Mouse (Mus musculus): ENCODE data around the gene Anxa8. TPM values are rescaled to one million over a fixed set of nuclear protein-coding genes. Genes with fewer than 3 reads are reported as not detected.

Gene Anxa8
- polyA plus RNA-seq, 3 experiments from 2014 or later = not detected

DNA sequence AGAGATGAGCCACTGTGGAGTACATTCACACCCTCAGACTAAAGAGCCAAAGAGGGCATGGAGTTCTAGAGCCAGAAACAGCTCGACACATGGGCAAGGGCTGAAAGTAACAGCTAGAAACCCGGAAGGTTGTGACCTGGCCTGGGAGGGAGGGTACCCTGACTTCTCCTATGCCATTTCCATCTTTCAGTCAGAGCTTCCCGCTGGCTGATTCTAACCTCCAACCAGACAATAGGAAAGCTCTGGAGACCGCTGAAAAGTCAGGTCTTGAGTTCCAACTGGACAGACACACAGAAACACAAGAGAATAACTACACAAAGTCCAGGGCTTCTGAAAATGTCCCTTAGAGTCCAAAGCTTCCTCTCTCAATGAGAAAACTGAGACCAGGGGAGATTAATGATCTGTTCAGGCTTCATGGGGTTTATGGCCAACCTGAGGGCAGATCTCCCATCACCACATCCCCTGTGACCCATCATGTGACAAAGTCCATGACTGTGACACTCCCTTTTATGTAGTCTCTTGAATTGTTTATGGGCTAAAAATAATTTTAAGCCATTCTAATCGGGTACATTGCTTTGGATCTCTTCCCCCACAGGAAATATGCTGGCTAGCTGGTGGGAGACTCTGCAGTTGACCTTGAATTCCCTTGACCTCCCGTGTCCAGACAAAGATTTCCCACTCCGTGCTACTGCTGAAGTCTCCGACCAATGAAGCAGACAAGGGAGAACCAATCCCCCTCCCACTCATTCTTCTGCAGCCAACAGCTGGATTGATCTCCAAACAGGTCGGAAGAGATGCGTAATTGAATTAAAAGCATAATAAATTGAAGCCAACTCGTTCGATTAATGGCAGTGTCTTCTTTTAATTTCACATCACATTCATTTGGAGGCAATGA is 34.5 kb downstream of the Anxa8 start:
- ATAC-seq = no peak

DNA sequence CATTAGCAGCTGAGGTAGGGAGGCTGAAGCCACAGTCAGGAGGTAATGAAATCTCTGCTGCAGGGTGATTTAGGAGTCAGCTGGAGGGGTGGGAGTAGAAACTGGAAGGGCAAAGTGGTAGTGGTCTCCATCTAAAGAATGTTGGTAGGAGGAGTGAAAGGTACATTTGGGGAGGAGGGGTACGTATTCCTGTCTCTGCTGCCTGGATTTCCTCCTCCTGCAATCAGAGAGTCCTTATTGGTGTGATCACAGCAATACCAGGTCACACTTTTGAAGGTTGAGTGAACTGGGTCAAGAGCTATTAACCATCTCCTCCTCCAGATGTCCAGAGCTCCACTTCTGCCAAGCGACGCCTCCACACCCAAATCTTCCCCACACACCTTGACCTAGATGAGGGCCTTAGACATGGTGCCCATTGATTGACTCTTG is 35.2 kb downstream of the Anxa8 start:
- no peak for ATAC-seq

DNA sequence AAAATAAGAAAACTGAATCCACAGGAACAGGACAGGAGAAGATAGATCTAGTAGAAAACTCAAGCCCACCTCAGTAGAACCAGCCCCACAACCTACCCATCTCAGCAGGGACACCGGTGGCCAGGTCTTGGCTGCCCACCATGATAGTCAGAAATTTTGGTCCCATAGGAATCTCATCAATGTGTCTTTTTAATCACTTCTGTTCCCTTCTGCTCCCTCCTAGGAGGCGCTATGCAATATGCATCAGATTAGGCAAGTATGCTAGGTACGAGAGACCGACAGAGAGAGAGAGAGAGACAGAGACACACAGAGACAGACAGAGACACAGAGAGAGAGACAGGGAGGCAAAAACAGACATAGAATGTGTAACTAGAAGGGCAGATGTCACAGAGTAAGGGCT is 35.9 kb downstream of the Anxa8 start:
- ATAC-seq = no peak

DNA sequence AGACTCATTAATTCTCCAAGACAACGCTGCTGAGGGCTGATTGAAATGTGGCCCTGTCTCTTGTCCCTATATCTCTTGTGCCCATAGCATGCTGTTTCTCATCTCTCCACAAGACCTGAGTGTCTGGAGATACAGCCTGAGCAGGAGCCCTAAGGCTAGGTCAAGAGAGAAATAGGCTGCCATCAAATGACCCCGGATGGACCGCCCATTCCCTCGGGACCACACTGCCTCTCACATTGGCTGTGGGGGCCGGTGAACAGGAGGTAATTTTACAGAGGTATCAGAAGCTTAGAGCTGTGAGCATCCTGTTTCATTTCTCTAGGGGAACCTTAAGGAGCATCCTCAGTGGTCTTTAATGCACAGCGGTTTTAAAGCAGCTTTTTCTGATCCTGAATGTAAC is 45.4 kb downstream of the Anxa8 start:
- ATAC-seq = no peak

DNA sequence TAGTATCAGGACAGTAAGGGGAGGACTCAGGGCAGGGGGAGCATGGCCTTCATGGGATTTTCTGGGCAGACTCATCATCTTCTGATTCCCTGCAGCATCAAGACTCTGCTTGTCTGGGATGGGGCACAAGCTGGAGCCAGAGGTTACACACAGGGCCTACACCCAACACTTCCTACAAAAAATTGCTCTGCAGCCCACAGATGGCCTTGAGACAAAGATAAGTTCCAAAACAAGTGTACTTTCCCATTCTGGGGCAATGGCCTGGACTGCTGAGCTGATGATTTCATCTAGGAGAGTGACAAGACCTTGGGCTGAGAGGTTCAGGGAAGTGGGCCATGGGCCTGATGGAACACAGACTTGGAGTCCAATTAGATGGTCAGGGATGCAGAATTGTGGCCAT is 49.6 kb downstream of the Anxa8 start:
- ATAC-seq = no peak

DNA sequence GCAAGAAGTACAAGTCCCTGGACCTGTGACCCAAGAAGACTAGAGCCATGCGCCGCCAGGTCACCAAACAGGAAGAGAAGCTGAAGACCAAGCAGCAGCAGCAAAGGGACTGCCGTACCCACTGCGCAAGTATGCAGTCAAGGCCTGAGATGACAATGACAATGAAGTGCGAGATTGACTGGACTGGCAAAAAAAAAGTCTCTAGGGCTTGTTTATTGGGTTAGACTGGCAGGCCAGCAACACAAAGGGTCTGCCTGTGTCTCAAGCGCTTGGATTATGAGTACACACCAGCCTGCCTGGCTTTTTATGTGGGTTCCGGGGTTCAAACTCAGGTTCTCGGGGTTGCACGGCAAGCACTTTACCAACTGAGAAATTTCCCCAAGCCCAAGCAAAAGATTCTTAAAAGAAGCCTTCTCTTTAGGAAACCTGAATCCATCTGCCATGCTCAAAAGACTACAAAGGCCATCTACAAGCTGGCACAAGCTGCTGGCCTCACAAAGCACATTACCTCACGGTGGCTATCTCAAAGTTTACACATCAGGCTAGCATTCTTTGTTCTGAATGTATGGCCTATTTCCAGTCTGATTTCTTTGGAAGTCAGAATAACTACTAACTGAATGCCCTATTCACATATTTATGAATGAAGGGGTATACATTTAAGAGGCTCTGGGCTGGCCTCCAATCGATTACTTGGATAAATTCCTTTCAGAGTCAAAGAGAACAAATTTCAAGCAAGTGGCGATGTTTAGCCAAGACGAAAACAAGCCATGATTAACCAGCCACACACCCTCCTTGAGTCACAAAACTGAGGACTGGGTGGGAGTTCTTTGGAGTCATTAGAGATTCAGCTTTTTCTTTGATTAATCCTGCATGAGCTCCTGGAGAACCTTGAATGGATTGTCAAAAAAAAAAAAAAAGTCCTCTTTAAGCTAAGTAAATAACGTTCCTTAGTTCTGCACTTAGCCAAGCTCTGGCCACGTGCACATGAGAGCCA is 54.2 kb downstream of the Anxa8 start:
- ATAC-seq = no peak

DNA sequence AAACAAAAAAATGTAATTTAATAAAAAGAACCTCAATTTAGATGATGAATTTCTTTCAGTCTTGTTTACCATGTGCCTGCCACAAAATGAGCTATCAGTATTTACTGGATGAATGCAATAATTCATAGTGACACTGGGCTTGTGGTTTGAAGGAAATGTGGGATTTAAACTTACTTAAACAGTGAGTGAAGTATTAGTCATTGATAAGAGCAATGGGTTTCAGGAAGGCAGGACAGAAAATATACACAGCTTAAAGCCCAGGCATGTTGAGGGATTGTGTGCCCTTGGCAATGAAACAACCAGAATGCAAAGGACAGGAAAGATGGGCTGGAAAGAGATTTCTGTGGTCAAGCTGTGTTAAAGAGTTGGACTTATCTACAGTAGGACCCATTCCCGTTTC is 56.5 kb downstream of the Anxa8 start:
- no peak for ATAC-seq

DNA sequence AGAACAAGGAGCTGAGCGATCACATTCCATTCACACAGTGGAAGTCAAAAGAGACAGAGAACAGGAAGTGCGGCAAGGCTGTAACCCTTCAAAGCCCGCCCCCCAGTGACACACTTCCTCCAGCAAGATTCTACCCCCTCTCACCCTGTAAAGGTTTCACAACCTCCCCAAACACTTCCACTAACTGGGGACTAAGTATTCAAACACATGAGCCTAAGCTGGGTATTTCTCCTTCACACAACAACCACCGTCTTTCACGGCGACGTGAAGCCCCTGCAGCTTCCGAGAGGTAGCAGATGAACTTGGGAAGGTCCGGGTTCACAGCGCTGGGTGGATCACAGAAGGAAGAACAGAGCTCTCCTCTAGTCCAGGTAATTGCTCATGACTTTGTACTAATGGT is 57.1 kb downstream of the Anxa8 start:
- ATAC-seq = no peak

Other genes starting within 250 kb of the Anxa8 start
- not detected for gene Gdf10, start 162.4 kb upstream of the Anxa8 start, polyA plus RNA-seq (2017; shearing (Covaris generic))
- gene Gdf2, start 144.9 kb upstream of the Anxa8 start, polyA plus RNA-seq (2017; shearing (Covaris generic)) = not detected
- gene Rbp3, start 132.0 kb upstream of the Anxa8 start, polyA plus RNA-seq (2017; shearing (Covaris generic)) = not detected
- not detected for gene Zfp488, start 107.2 kb upstream of the Anxa8 start, polyA plus RNA-seq (2017; shearing (Covaris generic))
- not detected for gene Gm30083, start 70.8 kb upstream of the Anxa8 start, polyA plus RNA-seq (2017; shearing (Covaris generic))
- gene Gm5460, start 69.2 kb upstream of the Anxa8 start, polyA plus RNA-seq (2017; shearing (Covaris generic)) = not detected
- not detected for gene Antxrl, start 33.3 kb upstream of the Anxa8 start, polyA plus RNA-seq (2017; shearing (Covaris generic))
- not detected for gene A630023A22Rik, start 16.8 kb downstream of the Anxa8 start, polyA plus RNA-seq (2017; shearing (Covaris generic))
- not detected for gene Npy4r, start 66.5 kb downstream of the Anxa8 start, polyA plus RNA-seq (2017; shearing (Covaris generic))
- under 1 TPM in 1 of 3 experiments, not detected in 2; 0.12 TPM for gene Gprin2, start 115.7 kb downstream of the Anxa8 start, polyA plus RNA-seq (2017; shearing (Covaris generic))
- under 1 TPM in 1 of 3 experiments, not detected in 2; 0.31 TPM for gene Syt15, start 133.6 kb downstream of the Anxa8 start, polyA plus RNA-seq (2017; shearing (Covaris generic))
- 10 to 100 TPM in 1 of 3 experiments, 1 to 10 TPM in 2; 6.5 to 11.2 (median 9.5) TPM for gene Shld2, start 224.5 kb downstream of the Anxa8 start, polyA plus RNA-seq (2017; shearing (Covaris generic))
- gene Glud1, start 224.7 kb downstream of the Anxa8 start, polyA plus RNA-seq (2017; shearing (Covaris generic)) = 10 to 100 TPM; 31.7 to 40.9 (median 36.1) TPM